Mouse (Mus musculus) forelimb bud, embryonic 11.5 days (tissue): ENCODE results near the gene Specc1l.
"Not testable (repeated sequence)": the region's sequence is repeated elsewhere in the genome, so short reads cannot be mapped to it uniquely, and the experiment has no call there.

Experiments used
- DNase-seq: peaks from one replicate; pipeline ENCODE4 v3.0.0-alpha.2; 2012; ENCODE audit warnings: low read depth, low spot score

The Specc1l gene

GRCm38 (mm10) chr10:75316472-75316871, 104.6 kb downstream of the Specc1l start:
- DNase-seq: no peak

- DNase-seq: no peak
These were observed 104.8 kb downstream of the Specc1l start, which contains the start of gene Adora2a for GRCm38 (mm10) chr10:75316872-75316907. Adora2a (plus strand) TSS chr10:75316877.

GRCm38 (mm10) chr10:75316908-75317761, 105.3 kb downstream of the Specc1l start:
- peak; percentile 36 for DNase-seq

GRCm38 (mm10) chr10:75318206-75318605, 106.3 kb downstream of the Specc1l start:
- no peak for DNase-seq

- DNase-seq: no peak
These were observed 108.4 kb downstream of the Specc1l start for GRCm38 (mm10) chr10:75320321-75320720.

- no peak for DNase-seq
These were observed 111.1 kb downstream of the Specc1l start for GRCm38 (mm10) chr10:75322966-75323365.

- no peak for DNase-seq
These were observed 112.1 kb downstream of the Specc1l start for GRCm38 (mm10) chr10:75323986-75324385.

GRCm38 (mm10) chr10:75324391-75324790, 112.5 kb downstream of the Specc1l start:
- no peak for DNase-seq

GRCm38 (mm10) chr10:75325821-75326220, 113.9 kb downstream of the Specc1l start:
- no peak for DNase-seq

GRCm38 (mm10) chr10:75326553-75326952, 114.7 kb downstream of the Specc1l start:
- DNase-seq: no peak

GRCm38 (mm10) chr10:75327081-75327480, 115.2 kb downstream of the Specc1l start:
- no peak for DNase-seq

- DNase-seq: no peak
These were observed 116.4 kb downstream of the Specc1l start for GRCm38 (mm10) chr10:75328201-75328704.

- DNase-seq: no peak
These were observed 120.4 kb downstream of the Specc1l start for GRCm38 (mm10) chr10:75332268-75332667.

- DNase-seq: no peak
These were observed 121.4 kb downstream of the Specc1l start for GRCm38 (mm10) chr10:75333176-75333776.

GRCm38 (mm10) chr10:75334175-75334574, 122.3 kb downstream of the Specc1l start:
- DNase-seq: no peak

GRCm38 (mm10) chr10:75335075-75335474, 123.2 kb downstream of the Specc1l start:
- DNase-seq: no peak

GRCm38 (mm10) chr10:75337231-75337630, 125.4 kb downstream of the Specc1l start:
- DNase-seq: no peak

- DNase-seq: no peak
These were observed 127.0 kb downstream of the Specc1l start for GRCm38 (mm10) chr10:75338852-75339251.

- no peak for DNase-seq
These were observed 127.5 kb downstream of the Specc1l start for GRCm38 (mm10) chr10:75339377-75339776.

- peak; percentile 31 for DNase-seq
These were observed 130.1 kb downstream of the Specc1l start for GRCm38 (mm10) chr10:75341936-75342335.

GRCm38 (mm10) chr10:75344563-75344962, 132.7 kb downstream of the Specc1l start:
- not testable (repeated sequence) for DNase-seq

- no peak for DNase-seq
These were observed 133.4 kb downstream of the Specc1l start for GRCm38 (mm10) chr10:75345265-75345664.

GRCm38 (mm10) chr10:75350564-75350963, 138.7 kb downstream of the Specc1l start:
- DNase-seq: no peak
